Mouse (Mus musculus): ENCODE measurements around the gene Tenm4. TPM values are rescaled to one million over a fixed set of nuclear protein-coding genes. Genes with fewer than 3 reads are reported as not detected.

The Tenm4 gene
- polyA plus RNA-seq, 1 experiment from 2014 or later: 48.9 TPM

- WGBS: 50% methylated on average over 4 of the region's 4 CpGs
- DNase-seq (ENCODE audit: low spot score) (no peak), ATAC-seq (no peak)
- Histone ChIP-seq H3K27ac (ENCODE audit: low read depth, low read length) (no peak overlapping the region), H3K9ac (ENCODE audit: low read length) (no peak overlapping the region), H3K27me3 (replicated peaks; ENCODE audit: control insufficient read depth, insufficient read depth, low read length) (no peaks in the 10 kb centered on the region), H3K36me3 (ENCODE audit: control insufficient read depth, insufficient read depth, low read length) (no peaks in the 10 kb centered on the region), H3K9me3 (replicated peaks; ENCODE audit: control insufficient read depth, low read length) (no peaks in the 10 kb centered on the region), H3K4me3 (ENCODE audit: low read depth, low read length) (no peak overlapping the region), H3K4me2 (ENCODE audit: low read length) (no peak overlapping the region), H3K4me1 (ENCODE audit: control insufficient read depth, insufficient read depth, low read length) (peaks cover 18% of the 10 kb centered on the region)
Observed at GRCm38 (mm10) chr7:96746706-96747105, 575.7 kb downstream of the Tenm4 start.

GRCm38 (mm10) chr7:96748538-96749045, 577.5 kb downstream of the Tenm4 start:
- peaks cover 15% of the 10 kb centered on the region for H3K4me1 ChIP-seq (ENCODE audit: control insufficient read depth, insufficient read depth, low read length)
- 78% methylated on average over 7 of the region's 7 CpGs for WGBS
- no peak overlapping the region for H3K4me3 ChIP-seq (ENCODE audit: low read depth, low read length)
- H3K4me2 ChIP-seq (ENCODE audit: low read length): no peak overlapping the region
- H3K9ac ChIP-seq (ENCODE audit: low read length): no peak overlapping the region
- no peaks in the 10 kb centered on the region for H3K27me3 ChIP-seq (replicated peaks; ENCODE audit: control insufficient read depth, insufficient read depth, low read length)
- no peak for DNase-seq (ENCODE audit: low spot score)
- no peak for ATAC-seq
- H3K27ac ChIP-seq (ENCODE audit: low read depth, low read length): no peak overlapping the region; the same call in 1 of the 2 replicates
- no peaks in the 10 kb centered on the region for H3K36me3 ChIP-seq (ENCODE audit: control insufficient read depth, insufficient read depth, low read length)
- no peaks in the 10 kb centered on the region for H3K9me3 ChIP-seq (replicated peaks; ENCODE audit: control insufficient read depth, low read length)

- Histone ChIP-seq H3K9me3 (replicated peaks; ENCODE audit: control insufficient read depth, low read length) (no peaks in the 10 kb centered on the region), H3K27me3 (replicated peaks; ENCODE audit: control insufficient read depth, insufficient read depth, low read length) (no peaks in the 10 kb centered on the region), H3K36me3 (ENCODE audit: control insufficient read depth, insufficient read depth, low read length) (no peaks in the 10 kb centered on the region), H3K4me3 (ENCODE audit: low read depth, low read length) (no peak overlapping the region), H3K4me1 (ENCODE audit: control insufficient read depth, insufficient read depth, low read length) (peaks cover 19% of the 10 kb centered on the region), H3K9ac (ENCODE audit: low read length) (no peak overlapping the region), H3K4me2 (ENCODE audit: low read length) (no peak overlapping the region), H3K27ac (ENCODE audit: low read depth, low read length) (no peak overlapping the region)
- ATAC-seq (no peak), DNase-seq (ENCODE audit: low spot score) (no peak)
- 86% methylated on average over 8 of the region's 8 CpGs for WGBS
Observed at GRCm38 (mm10) chr7:96749753-96750152, 578.7 kb downstream of the Tenm4 start.

GRCm38 (mm10) chr7:96751236-96751635, 580.2 kb downstream of the Tenm4 start:
- H3K27me3 ChIP-seq (replicated peaks; ENCODE audit: control insufficient read depth, insufficient read depth, low read length): no peaks in the 10 kb centered on the region
- H3K9ac ChIP-seq (ENCODE audit: low read length): no peak overlapping the region
- H3K4me2 ChIP-seq (ENCODE audit: low read length): no peak overlapping the region
- H3K27ac ChIP-seq (ENCODE audit: low read depth, low read length): no peak overlapping the region
- no peak for ATAC-seq
- no peak for DNase-seq (ENCODE audit: low spot score)
- 94% methylated on average over 2 of the region's 2 CpGs for WGBS
- H3K4me3 ChIP-seq (ENCODE audit: low read depth, low read length): no peak overlapping the region
- H3K36me3 ChIP-seq (ENCODE audit: control insufficient read depth, insufficient read depth, low read length): no peaks in the 10 kb centered on the region
- H3K9me3 ChIP-seq (replicated peaks; ENCODE audit: control insufficient read depth, low read length): no peaks in the 10 kb centered on the region
- peaks cover 24% of the 10 kb centered on the region for H3K4me1 ChIP-seq (ENCODE audit: control insufficient read depth, insufficient read depth, low read length)

GRCm38 (mm10) chr7:96752776-96753175, 581.7 kb downstream of the Tenm4 start:
- Histone ChIP-seq H3K9me3 (replicated peaks; ENCODE audit: control insufficient read depth, low read length) (no peaks in the 10 kb centered on the region), H3K27me3 (replicated peaks; ENCODE audit: control insufficient read depth, insufficient read depth, low read length) (no peaks in the 10 kb centered on the region), H3K4me3 (ENCODE audit: low read depth, low read length) (no peak overlapping the region), H3K27ac (ENCODE audit: low read depth, low read length) (no peak overlapping the region), H3K9ac (ENCODE audit: low read length) (no peak overlapping the region), H3K4me2 (ENCODE audit: low read length) (no peak overlapping the region), H3K4me1 (ENCODE audit: control insufficient read depth, insufficient read depth, low read length) (peaks cover 23% of the 10 kb centered on the region), H3K36me3 (ENCODE audit: control insufficient read depth, insufficient read depth, low read length) (no peaks in the 10 kb centered on the region)
- WGBS: 91% methylated on average over 2 of the region's 2 CpGs
- ATAC-seq: no peak
- no peak for DNase-seq (ENCODE audit: low spot score)

GRCm38 (mm10) chr7:96753335-96754095, 582.5 kb downstream of the Tenm4 start:
- Histone ChIP-seq H3K27me3 (replicated peaks; ENCODE audit: control insufficient read depth, insufficient read depth, low read length) (no peaks in the 10 kb centered on the region), H3K27ac (ENCODE audit: low read depth, low read length) (no peak overlapping the region), H3K9me3 (replicated peaks; ENCODE audit: control insufficient read depth, low read length) (no peaks in the 10 kb centered on the region), H3K36me3 (ENCODE audit: control insufficient read depth, insufficient read depth, low read length) (no peaks in the 10 kb centered on the region; the same call in 1 of the 2 replicates), H3K4me3 (ENCODE audit: low read depth, low read length) (no peak overlapping the region), H3K9ac (ENCODE audit: low read length) (no peak overlapping the region), H3K4me1 (ENCODE audit: control insufficient read depth, insufficient read depth, low read length) (peaks cover 23% of the 10 kb centered on the region), H3K4me2 (ENCODE audit: low read length) (no peak overlapping the region)
- DNase-seq (ENCODE audit: low spot score) (no peak), ATAC-seq (no peak)
- WGBS: 35% methylated on average over 4 of the region's 4 CpGs

- Histone ChIP-seq H3K4me1 (ENCODE audit: control insufficient read depth, insufficient read depth, low read length) (peaks cover 23% of the 10 kb centered on the region), H3K36me3 (ENCODE audit: control insufficient read depth, insufficient read depth, low read length) (no peaks in the 10 kb centered on the region; the same call in 1 of the 2 replicates), H3K9ac (ENCODE audit: low read length) (no peak overlapping the region), H3K27ac (ENCODE audit: low read depth, low read length) (no peak overlapping the region), H3K4me2 (ENCODE audit: low read length) (no peak overlapping the region), H3K4me3 (ENCODE audit: low read depth, low read length) (no peak overlapping the region), H3K9me3 (replicated peaks; ENCODE audit: control insufficient read depth, low read length) (no peaks in the 10 kb centered on the region), H3K27me3 (replicated peaks; ENCODE audit: control insufficient read depth, insufficient read depth, low read length) (no peaks in the 10 kb centered on the region)
- DNase-seq (ENCODE audit: low spot score): no peak
- WGBS: 31% methylated on average over 12 of the region's 12 CpGs
- no peak for ATAC-seq
Observed at GRCm38 (mm10) chr7:96754175-96754574, 583.1 kb downstream of the Tenm4 start.

GRCm38 (mm10) chr7:96755459-96756094, 584.5 kb downstream of the Tenm4 start:
- ATAC-seq (no peak), DNase-seq (ENCODE audit: low spot score) (peak; percentile 27)
- H3K27ac ChIP-seq (ENCODE audit: low read depth, low read length): peak overlapping the region; percentile 39
- no peak overlapping the region for H3K9ac ChIP-seq (ENCODE audit: low read length)
- H3K36me3 ChIP-seq (ENCODE audit: control insufficient read depth, insufficient read depth, low read length): no peaks in the 10 kb centered on the region; the same call in 1 of the 2 replicates
- H3K4me3 ChIP-seq (ENCODE audit: low read depth, low read length): no peak overlapping the region
- no peaks in the 10 kb centered on the region for H3K9me3 ChIP-seq (replicated peaks; ENCODE audit: control insufficient read depth, low read length)
- H3K4me2 ChIP-seq (ENCODE audit: low read length): no peak overlapping the region
- 31% methylated on average over 12 of the region's 12 CpGs for WGBS
- H3K4me1 ChIP-seq (ENCODE audit: control insufficient read depth, insufficient read depth, low read length): peaks cover 33% of the 10 kb centered on the region
- H3K27me3 ChIP-seq (replicated peaks; ENCODE audit: control insufficient read depth, insufficient read depth, low read length): no peaks in the 10 kb centered on the region
